Mouse (Mus musculus): Measurements from ENCODE around the gene Nf2.
A peak's percentile ranks its signal among the peaks of the same experiment; 100 is the strongest.

The Nf2 gene

GRCm38 (mm10) chr11:4789691-4790090, 59.6 kb downstream of the Nf2 start:
- no peak for DNase-seq

GRCm38 (mm10) chr11:4784629-4785142, 64.7 kb downstream of the Nf2 start:
- DNase-seq: no peak

GRCm38 (mm10) chr11:4783116-4783515, 66.2 kb downstream of the Nf2 start:
- no peak for DNase-seq

GRCm38 (mm10) chr11:4780927-4781326, 68.4 kb downstream of the Nf2 start:
- no peak for DNase-seq

- DNase-seq: peak; percentile 89
Observed at GRCm38 (mm10) chr11:4772925-4773324, 76.4 kb downstream of the Nf2 start.

GRCm38 (mm10) chr11:4771756-4772155, 77.6 kb downstream of the Nf2 start:
- DNase-seq: no peak

- DNase-seq: no peak
Observed at GRCm38 (mm10) chr11:4769881-4770280, 79.5 kb downstream of the Nf2 start.

- DNase-seq: no peak
Observed at GRCm38 (mm10) chr11:4769293-4769692, 80.0 kb downstream of the Nf2 start.

- DNase-seq: no peak
Observed at GRCm38 (mm10) chr11:4768399-4768798, 80.9 kb downstream of the Nf2 start.

- no peak for DNase-seq
Observed at GRCm38 (mm10) chr11:4764476-4764875, 84.9 kb downstream of the Nf2 start.

- no peak for DNase-seq
Observed at GRCm38 (mm10) chr11:4763631-4764030, 85.7 kb downstream of the Nf2 start.

GRCm38 (mm10) chr11:4762511-4762910, 86.8 kb downstream of the Nf2 start:
- DNase-seq: no peak

- DNase-seq: no peak
Observed at GRCm38 (mm10) chr11:4761991-4762390, 87.3 kb downstream of the Nf2 start.

GRCm38 (mm10) chr11:4760438-4760837, 88.9 kb downstream of the Nf2 start:
- no peak for DNase-seq

- DNase-seq: no peak
Observed at GRCm38 (mm10) chr11:4757789-4758158, 91.6 kb downstream of the Nf2 start.

- DNase-seq: no peak
Observed at GRCm38 (mm10) chr11:4756984-4757788, 92.2 kb downstream of the Nf2 start.

- no peak for DNase-seq
Observed at GRCm38 (mm10) chr11:4756460-4756859, 92.9 kb downstream of the Nf2 start.

GRCm38 (mm10) chr11:4754867-4755266, 94.5 kb downstream of the Nf2 start:
- DNase-seq: no peak

- peak; percentile 34 for DNase-seq
Observed at GRCm38 (mm10) chr11:4754036-4754435, 95.3 kb downstream of the Nf2 start.

GRCm38 (mm10) chr11:4752836-4753235, 96.5 kb downstream of the Nf2 start:
- DNase-seq: no peak

- peak; percentile 77 for DNase-seq
Observed at GRCm38 (mm10) chr11:4750263-4750662, 99.1 kb downstream of the Nf2 start.

GRCm38 (mm10) chr11:4747285-4747684, 102.1 kb downstream of the Nf2 start:
- peak; percentile 21 for DNase-seq

- DNase-seq: peak; percentile 32
Observed at GRCm38 (mm10) chr11:4746733-4747132, 102.6 kb downstream of the Nf2 start, which contains the start of gene Cabp7. Gene Cabp7, minus strand, starts transcription at chr11:4746778.

GRCm38 (mm10) chr11:4745969-4746368, 103.4 kb downstream of the Nf2 start:
- peak; percentile 25 for DNase-seq

GRCm38 (mm10) chr11:4744691-4745090, 104.6 kb downstream of the Nf2 start:
- DNase-seq: no peak

Data from thymus, postnatal 4 days (tissue).